Mouse (Mus musculus) liver, embryonic 15.5 days (tissue): Measurements from ENCODE around the gene Tmem265. TPM values are rescaled to one million over a fixed set of nuclear protein-coding genes. Genes with fewer than 3 reads are reported as not detected.

Experiments
- ATAC-seq: fragments of 200-750 bp; cut with Nextera tagmentation; 2 replicates; pipeline ENCODE4 v1.8.0; 2017; ENCODE audit warnings: moderate number of reproducible peaks, mild to moderate bottlenecking, moderate library complexity; ENCODE audit not compliant: insufficient read depth
- H3K27ac ChIP-seq: fragments of 300-500 bp; sonication (generic); replicated peaks from 2 replicates; pipeline ENCODE4 v1.5.1; 2015; ENCODE audit warnings: mild to moderate bottlenecking, inconsistent platforms
- H3K27me3 ChIP-seq: fragments of 300-500 bp; sonication (generic); 2 replicates; pipeline ENCODE4 v1.6.1; 2015; ENCODE audit warnings: mild to moderate bottlenecking, inconsistent platforms
- H3K36me3 ChIP-seq: fragments of 300-500 bp; sonication (generic); replicated peaks from 2 replicates; pipeline ENCODE4 v1.6.1; 2015; ENCODE audit warnings: moderate library complexity, mild to moderate bottlenecking, inconsistent platforms
- H3K4me1 ChIP-seq: fragments of 300-500 bp; sonication (generic); replicated peaks from 2 replicates; pipeline ENCODE4 v1.6.1; 2015; ENCODE audit warnings: inconsistent platforms
- H3K4me2 ChIP-seq: fragments of 300-500 bp; sonication (generic); 2 replicates; pipeline ENCODE4 v1.6.1; 2015; ENCODE audit warnings: moderate library complexity, mild to moderate bottlenecking, inconsistent platforms
- H3K4me3 ChIP-seq: fragments of 300-500 bp; sonication (generic); replicated peaks from 2 replicates; pipeline ENCODE4 v1.5.1; 2015; ENCODE audit warnings: mild to moderate bottlenecking, inconsistent platforms
- H3K9ac ChIP-seq: fragments of 300-500 bp; sonication (generic); 2 replicates; pipeline ENCODE4 v1.6.1; 2015; ENCODE audit warnings: moderate library complexity, mild to moderate bottlenecking, inconsistent platforms
- H3K9me3 ChIP-seq: fragments of 300-500 bp; sonication (generic); replicated peaks from 2 replicates; pipeline ENCODE4 v1.6.1; 2016; ENCODE audit warnings: inconsistent platforms
- WGBS: fragments of 180-500 bp; shearing (Covaris S2); methylation state at CpG from one replicate; pipeline ENCODE4 v1.1.7; 2015; ENCODE audit warnings: mixed read lengths; ENCODE audit not compliant: insufficient replicate concordance; 5-methylcytosine and 5-hydroxymethylcytosine counted together
- polyA plus RNA-seq: library from polyadenylated mRNA; unstranded; fragments of >200 nt; fragmentation: Nextera tagmentation; extraction: Ambion mirVana; gene quantifications from 2 replicates; pipeline ENCODE4 v1.2.1, GENCODE M21; 2015

Tmem265 gene
- polyA plus RNA-seq, 1 experiment from 2014 or later, result 2.7 TPM

GRCm38 (mm10) chr7:127588901-127589300 lies 27.7 kb downstream of the Tmem265 start:
- no peaks in the 10 kb centered on the region for H3K9me3 ChIP-seq
- peak; percentile 11 for ATAC-seq
- peak overlapping the region; percentile 85 for H3K27ac ChIP-seq
- peak overlapping the region; percentile 89 for H3K4me3 ChIP-seq
- no peaks in the 10 kb centered on the region for H3K27me3 ChIP-seq
- peak overlapping the region; percentile 98 for H3K4me2 ChIP-seq
- peaks cover 51% of the 10 kb centered on the region for H3K4me1 ChIP-seq
- 3% methylated on average over 29 of the region's 29 CpGs for WGBS
- H3K36me3 ChIP-seq, result peaks cover 55% of the 10 kb centered on the region
- peak overlapping the region; percentile 87 for H3K9ac ChIP-seq

- H3K9ac ChIP-seq, result 0 out of 2 replicates have a peak overlapping the region, but pooled peaks have one; percentile 87
- H3K4me3 ChIP-seq, result peak overlapping the region; percentile 89
- 89% methylated on average over 9 of the region's 9 CpGs for WGBS
- ATAC-seq, result no peak
- H3K27ac ChIP-seq, result 0 out of 2 replicates have a peak overlapping the region, but pooled peaks have one; percentile 85
- H3K4me2 ChIP-seq, result peak overlapping the region; percentile 98
- H3K4me1 ChIP-seq, result peaks cover 51% of the 10 kb centered on the region
- H3K9me3 ChIP-seq, result no peaks in the 10 kb centered on the region
- H3K36me3 ChIP-seq, result peaks cover 55% of the 10 kb centered on the region
- no peaks in the 10 kb centered on the region for H3K27me3 ChIP-seq
Measured at GRCm38 (mm10) chr7:127589637-127590036, 28.4 kb downstream of the Tmem265 start.

GRCm38 (mm10) chr7:127591108-127591507 lies 29.9 kb downstream of the Tmem265 start:
- H3K4me3 ChIP-seq, result no peak overlapping the region
- H3K36me3 ChIP-seq, result peaks cover 67% of the 10 kb centered on the region
- ATAC-seq, result no peak
- H3K27ac ChIP-seq, result no peak overlapping the region
- H3K27me3 ChIP-seq, result no peaks in the 10 kb centered on the region
- WGBS, result 88% methylated on average over 10 of the region's 10 CpGs
- no peak overlapping the region for H3K9ac ChIP-seq
- no peak overlapping the region for H3K4me2 ChIP-seq
- H3K4me1 ChIP-seq, result peaks cover 40% of the 10 kb centered on the region
- H3K9me3 ChIP-seq, result no peaks in the 10 kb centered on the region

- Histone ChIP-seq H3K9me3 (no peaks in the 10 kb centered on the region), H3K27ac (no peak overlapping the region), H3K36me3 (peaks cover 82% of the 10 kb centered on the region), H3K27me3 (no peaks in the 10 kb centered on the region), H3K4me3 (no peak overlapping the region), H3K4me1 (peaks cover 25% of the 10 kb centered on the region), H3K4me2 (no peak overlapping the region), H3K9ac (no peak overlapping the region)
- WGBS, result 84% methylated on average over 14 of the region's 14 CpGs
- ATAC-seq, result no peak
Measured at GRCm38 (mm10) chr7:127592575-127592974, 31.4 kb downstream of the Tmem265 start.

- no peak for ATAC-seq
- no peak overlapping the region for H3K4me2 ChIP-seq
- peaks cover 100% of the 10 kb centered on the region for H3K36me3 ChIP-seq
- no peak overlapping the region for H3K4me3 ChIP-seq
- WGBS, result 89% methylated on average over 17 of the region's 17 CpGs
- no peak overlapping the region for H3K27ac ChIP-seq
- H3K4me1 ChIP-seq, result no peaks in the 10 kb centered on the region
- H3K27me3 ChIP-seq, result no peaks in the 10 kb centered on the region
- H3K9ac ChIP-seq, result no peak overlapping the region
- H3K9me3 ChIP-seq, result no peaks in the 10 kb centered on the region
Measured at GRCm38 (mm10) chr7:127596747-127597146, 35.6 kb downstream of the Tmem265 start.

GRCm38 (mm10) chr7:127600612-127601011 lies 39.4 kb downstream of the Tmem265 start:
- H3K9ac ChIP-seq, result no peak overlapping the region
- no peak overlapping the region for H3K4me2 ChIP-seq
- H3K4me3 ChIP-seq, result no peak overlapping the region
- H3K27ac ChIP-seq, result no peak overlapping the region
- H3K9me3 ChIP-seq, result no peaks in the 10 kb centered on the region
- H3K27me3 ChIP-seq, result no peaks in the 10 kb centered on the region
- no peaks in the 10 kb centered on the region for H3K4me1 ChIP-seq
- H3K36me3 ChIP-seq, result peaks cover 89% of the 10 kb centered on the region
- ATAC-seq, result no peak
- 86% methylated on average over 7 of the region's 7 CpGs for WGBS

GRCm38 (mm10) chr7:127601735-127602134 lies 40.5 kb downstream of the Tmem265 start:
- no peaks in the 10 kb centered on the region for H3K9me3 ChIP-seq
- no peak overlapping the region for H3K4me3 ChIP-seq
- H3K4me2 ChIP-seq, result no peak overlapping the region
- WGBS, result 77% methylated on average over 4 of the region's 4 CpGs
- no peak overlapping the region for H3K9ac ChIP-seq
- no peaks in the 10 kb centered on the region for H3K27me3 ChIP-seq
- H3K36me3 ChIP-seq, result peaks cover 78% of the 10 kb centered on the region
- ATAC-seq, result no peak
- no peaks in the 10 kb centered on the region for H3K4me1 ChIP-seq
- no peak overlapping the region for H3K27ac ChIP-seq

- 86% methylated on average over 2 of the region's 2 CpGs for WGBS
- Histone ChIP-seq H3K4me1 (no peaks in the 10 kb centered on the region), H3K4me2 (no peak overlapping the region), H3K9me3 (no peaks in the 10 kb centered on the region), H3K9ac (no peak overlapping the region), H3K27me3 (no peaks in the 10 kb centered on the region), H3K36me3 (peaks cover 66% of the 10 kb centered on the region), H3K27ac (no peak overlapping the region), H3K4me3 (no peak overlapping the region)
- no peak for ATAC-seq
Measured at GRCm38 (mm10) chr7:127602903-127603302, 41.7 kb downstream of the Tmem265 start.

- Histone ChIP-seq H3K27ac (no peak overlapping the region), H3K4me2 (no peak overlapping the region), H3K27me3 (no peaks in the 10 kb centered on the region), H3K4me3 (no peak overlapping the region), H3K4me1 (no peaks in the 10 kb centered on the region), H3K9ac (no peak overlapping the region), H3K9me3 (no peaks in the 10 kb centered on the region), H3K36me3 (peaks cover 54% of the 10 kb centered on the region)
- ATAC-seq, result no peak
- 78% methylated on average over 10 of the region's 10 CpGs for WGBS
Measured at GRCm38 (mm10) chr7:127604256-127604655, 43.1 kb downstream of the Tmem265 start.

GRCm38 (mm10) chr7:127607150-127607549 lies 46.0 kb downstream of the Tmem265 start:
- no peak overlapping the region for H3K27ac ChIP-seq
- no peaks in the 10 kb centered on the region for H3K4me1 ChIP-seq
- H3K4me3 ChIP-seq, result no peak overlapping the region
- no peak overlapping the region for H3K4me2 ChIP-seq
- ATAC-seq, result no peak
- 69% methylated on average over 6 of the region's 6 CpGs for WGBS
- no peak overlapping the region for H3K9ac ChIP-seq
- H3K36me3 ChIP-seq, result peaks cover 52% of the 10 kb centered on the region
- H3K27me3 ChIP-seq, result no peaks in the 10 kb centered on the region
- no peaks in the 10 kb centered on the region for H3K9me3 ChIP-seq

GRCm38 (mm10) chr7:127611011-127611410 lies 49.8 kb downstream of the Tmem265 start:
- Histone ChIP-seq H3K27me3 (peaks cover 23% of the 10 kb centered on the region), H3K4me3 (no peak overlapping the region), H3K36me3 (peaks cover 34% of the 10 kb centered on the region), H3K4me2 (no peak overlapping the region), H3K9me3 (no peaks in the 10 kb centered on the region), H3K27ac (no peak overlapping the region), H3K4me1 (peaks cover 22% of the 10 kb centered on the region), H3K9ac (no peak overlapping the region)
- ATAC-seq, result no peak
- 92% methylated on average over 29 of the region's 29 CpGs for WGBS

GRCm38 (mm10) chr7:127611561-127611960 lies 50.4 kb downstream of the Tmem265 start:
- WGBS, result 91% methylated on average over 26 of the region's 26 CpGs
- Histone ChIP-seq H3K36me3 (peaks cover 34% of the 10 kb centered on the region), H3K27me3 (peaks cover 23% of the 10 kb centered on the region), H3K4me2 (no peak overlapping the region), H3K27ac (no peak overlapping the region), H3K4me3 (no peak overlapping the region), H3K9ac (no peak overlapping the region), H3K4me1 (peaks cover 25% of the 10 kb centered on the region), H3K9me3 (no peaks in the 10 kb centered on the region)
- no peak for ATAC-seq
